Mouse (Mus musculus) frontal cortex, adult 2 months (tissue): Measurements from ENCODE around the gene Teddm2. TPM values are rescaled to one million over a fixed set of nuclear protein-coding genes. Genes with fewer than 3 reads are reported as not detected.
"Not testable (repeated sequence)": the region's sequence is repeated elsewhere in the genome, so short reads cannot be mapped to it uniquely, and the experiment has no call there.

Source experiments
- DNase-seq, 2 experiments: peaks; one replicate each; pipeline ENCODE4 v3.0.0; 2022; ENCODE audit warnings: low spot score in 1 of 2; ENCODE audit errors: extremely low spot score in 1 of 2
- polyA plus RNA-seq: library from polyadenylated mRNA; depleted of rRNA; stranded (reverse); fragments of >200 nt; gene quantifications from 2 replicates; pipeline ENCODE4 v1.2.3, GENCODE M21; 2012

Teddm2 gene
- polyA plus RNA-seq, 1 experiment: 3.1 TPM

- no peak for DNase-seq
Measured at GRCm38 (mm10) chr1:153905884-153906283, 5.9 kb upstream of the Teddm2 start.

GRCm38 (mm10) chr1:153904236-153904635 is 4.2 kb upstream of the Teddm2 start:
- DNase-seq: no peak

GRCm38 (mm10) chr1:153903006-153903405 is 3.0 kb upstream of the Teddm2 start:
- no peak for DNase-seq

GRCm38 (mm10) chr1:153900860-153901730 is 1.1 kb upstream of the Teddm2 start:
- no peak for DNase-seq

- DNase-seq: no peak
Measured at GRCm38 (mm10) chr1:153900381-153900780, 353 bp upstream of the Teddm2 start.

GRCm38 (mm10) chr1:153898989-153899730 is 868 bp downstream of the Teddm2 start:
- DNase-seq: no peak

GRCm38 (mm10) chr1:153897196-153897595 is 2.8 kb downstream of the Teddm2 start:
- DNase-seq: no peak

GRCm38 (mm10) chr1:153894979-153895378 is 5.0 kb downstream of the Teddm2 start:
- peak; percentile 71 to 94 for DNase-seq

GRCm38 (mm10) chr1:153894201-153894893 is 5.7 kb downstream of the Teddm2 start:
- DNase-seq: no peak

- no peak for DNase-seq
Measured at GRCm38 (mm10) chr1:153893746-153894145, 6.3 kb downstream of the Teddm2 start.

GRCm38 (mm10) chr1:153891442-153891841 is 8.6 kb downstream of the Teddm2 start, which contains the start of gene Teddm1a:
Gene Teddm1a, plus strand, starts transcription at chr1:153891742.
- DNase-seq: no peak

GRCm38 (mm10) chr1:153890121-153890520 is 9.9 kb downstream of the Teddm2 start:
- DNase-seq: no peak

GRCm38 (mm10) chr1:153886024-153886633 is 13.9 kb downstream of the Teddm2 start:
- no peak for DNase-seq

- not testable (repeated sequence) for DNase-seq
Measured at GRCm38 (mm10) chr1:153880391-153880790, 19.6 kb downstream of the Teddm2 start.

GRCm38 (mm10) chr1:153874045-153874444 is 26.0 kb downstream of the Teddm2 start, which contains the start of gene Teddm1b:
Gene Teddm1b, plus strand, starts transcription at chr1:153874345.
- DNase-seq: no peak

GRCm38 (mm10) chr1:153855946-153856345 is 44.1 kb downstream of the Teddm2 start:
- no peak for DNase-seq

GRCm38 (mm10) chr1:153852696-153853095 is 47.3 kb downstream of the Teddm2 start:
- not testable (repeated sequence) for DNase-seq

- DNase-seq: peak in 1 of 2 experiments; percentile 42
Measured at GRCm38 (mm10) chr1:153846867-153847266, 53.2 kb downstream of the Teddm2 start.

- no peak for DNase-seq
Measured at GRCm38 (mm10) chr1:153846420-153846819, 53.6 kb downstream of the Teddm2 start.

- no peak for DNase-seq
Measured at GRCm38 (mm10) chr1:153844042-153844441, 56.0 kb downstream of the Teddm2 start, which contains the start of gene Rgsl1. Gene Rgsl1, minus strand, starts transcription at chr1:153844142.
